Mouse (Mus musculus) brain, embryonic 14.5 days (tissue): ENCODE measurements around the gene Cacnb4.

Source experiments
- CTCF ChIP-seq: fragments of 200-500 bp; IDR thresholded peaks from 2 replicates; pipeline ENCODE4 v1.5.1; 2012; ENCODE audit warnings: inconsistent platforms, mild to moderate bottlenecking, moderate library complexity, borderline replicate concordance; ENCODE audit not compliant: insufficient read depth, insufficient read length; ENCODE audit errors: extremely low read depth
- POLR2A ChIP-seq: fragments of 200-500 bp; IDR thresholded peaks from 2 replicates; pipeline ENCODE4 v1.6.1; 2012; ENCODE audit warnings: mild to moderate bottlenecking, inconsistent platforms, borderline replicate concordance; ENCODE audit not compliant: poor library complexity, insufficient read depth, insufficient read length, severe bottlenecking; ENCODE audit errors: extremely low read depth

- no peak for TF ChIP-seq POLR2A
- TF ChIP-seq CTCF: no peak
Measured at GRCm38 (mm10) chr2:52394529-52394928, 282.1 kb downstream of the Cacnb4 start.
